Mouse (Mus musculus): ENCODE data around the gene Lcat.

Gene Lcat

GRCm38 (mm10) chr8:105942542-105942941 is 640 bp downstream of the Lcat start:
- no peak for DNase-seq

DNA sequence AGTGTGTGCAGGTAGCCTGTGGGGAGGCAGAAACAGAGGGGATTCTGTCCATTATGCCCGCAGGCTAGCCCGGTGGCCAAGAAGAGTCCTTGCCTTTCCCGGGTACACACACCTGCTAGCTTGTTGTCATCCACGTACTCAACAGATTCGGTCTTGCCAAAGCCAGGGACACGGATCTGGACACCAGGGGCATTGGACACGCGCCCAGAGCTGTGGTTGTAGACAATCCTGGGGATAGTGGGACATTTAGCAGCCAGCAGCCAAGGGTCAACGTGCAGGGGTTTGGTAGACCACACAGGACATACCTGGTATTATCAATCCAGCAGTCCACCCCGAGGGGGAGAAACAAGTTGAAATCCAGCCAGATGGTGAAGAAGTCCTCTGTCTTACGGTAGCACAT is 1.2 kb downstream of the Lcat start:
- DNase-seq = no peak

GRCm38 (mm10) chr8:105938306-105938669 is 4.9 kb downstream of the Lcat start, which contains the start of gene Psmb10:
Gene Psmb10, minus strand, starts transcription at chr8:105938444.
- peak; percentile 40 for DNase-seq

DNA sequence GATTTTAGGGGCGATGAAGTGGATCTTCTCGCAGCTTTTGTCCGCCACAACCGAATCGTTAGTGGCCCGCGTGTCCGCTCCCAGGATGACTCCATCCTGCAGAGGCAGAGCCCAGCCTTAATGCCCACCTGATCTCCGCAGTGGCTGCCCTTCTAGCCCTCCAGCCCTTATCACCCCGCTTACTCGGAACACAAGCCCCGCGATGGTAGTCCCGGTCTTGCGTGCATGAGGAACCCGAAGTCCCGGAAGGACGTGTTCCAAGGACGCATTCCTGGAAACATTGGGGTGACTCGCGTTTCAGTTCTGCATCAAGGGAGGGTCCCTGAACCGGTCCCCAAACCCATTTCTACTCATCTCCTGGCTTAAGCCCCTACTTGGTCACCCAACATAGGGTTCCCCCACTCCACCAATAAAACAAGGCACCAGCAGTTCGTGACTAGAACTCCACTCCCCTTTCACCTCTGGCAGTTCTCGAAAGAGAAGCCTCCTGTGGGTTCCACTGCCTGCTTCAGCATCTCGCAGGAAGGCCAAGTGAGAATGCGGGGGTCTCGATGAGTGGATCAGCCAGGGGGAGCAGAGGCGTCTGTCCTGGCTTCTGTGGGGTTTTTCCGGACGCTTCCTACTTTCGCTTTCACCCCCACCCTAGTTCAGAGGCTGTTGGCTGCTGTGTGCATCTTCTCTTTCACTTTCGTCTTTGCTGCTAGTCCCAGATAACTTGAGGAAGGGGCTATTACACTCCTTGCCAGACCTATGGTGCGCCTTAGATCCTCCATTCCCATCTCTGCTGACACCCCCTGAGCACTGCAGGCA is 5.5 kb downstream of the Lcat start:
- peak; percentile 54 for DNase-seq

DNA sequence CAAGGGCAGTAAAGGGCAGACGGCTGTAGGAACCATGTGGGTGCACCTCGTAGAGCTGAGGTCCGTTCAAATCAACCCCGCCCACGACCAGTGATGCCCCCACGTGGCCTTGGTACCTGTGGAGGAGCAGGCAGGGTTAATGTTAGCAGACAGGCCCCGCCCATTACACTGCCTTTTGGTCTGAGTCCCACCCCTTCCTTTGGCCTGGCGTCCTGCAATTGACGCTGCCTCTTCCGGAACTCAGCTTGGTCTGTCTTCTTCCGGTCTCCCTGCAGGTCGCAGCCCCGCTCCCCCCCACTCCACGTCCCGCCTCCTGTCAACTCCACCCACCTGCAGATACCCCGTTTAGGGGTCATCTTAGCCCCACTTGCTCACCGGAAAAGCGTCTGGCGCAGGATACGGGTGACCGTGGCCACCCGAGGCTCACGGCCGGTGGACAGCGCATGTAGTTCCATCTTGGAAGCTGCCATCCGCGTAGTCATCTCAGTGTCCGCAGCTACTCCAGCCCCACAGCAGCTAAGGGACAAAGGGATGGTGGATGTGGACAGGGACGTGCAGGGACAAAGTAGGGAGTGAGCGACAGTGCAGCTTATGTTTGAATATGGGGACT is 6.2 kb downstream of the Lcat start:
- peak; percentile 94 for DNase-seq

DNA sequence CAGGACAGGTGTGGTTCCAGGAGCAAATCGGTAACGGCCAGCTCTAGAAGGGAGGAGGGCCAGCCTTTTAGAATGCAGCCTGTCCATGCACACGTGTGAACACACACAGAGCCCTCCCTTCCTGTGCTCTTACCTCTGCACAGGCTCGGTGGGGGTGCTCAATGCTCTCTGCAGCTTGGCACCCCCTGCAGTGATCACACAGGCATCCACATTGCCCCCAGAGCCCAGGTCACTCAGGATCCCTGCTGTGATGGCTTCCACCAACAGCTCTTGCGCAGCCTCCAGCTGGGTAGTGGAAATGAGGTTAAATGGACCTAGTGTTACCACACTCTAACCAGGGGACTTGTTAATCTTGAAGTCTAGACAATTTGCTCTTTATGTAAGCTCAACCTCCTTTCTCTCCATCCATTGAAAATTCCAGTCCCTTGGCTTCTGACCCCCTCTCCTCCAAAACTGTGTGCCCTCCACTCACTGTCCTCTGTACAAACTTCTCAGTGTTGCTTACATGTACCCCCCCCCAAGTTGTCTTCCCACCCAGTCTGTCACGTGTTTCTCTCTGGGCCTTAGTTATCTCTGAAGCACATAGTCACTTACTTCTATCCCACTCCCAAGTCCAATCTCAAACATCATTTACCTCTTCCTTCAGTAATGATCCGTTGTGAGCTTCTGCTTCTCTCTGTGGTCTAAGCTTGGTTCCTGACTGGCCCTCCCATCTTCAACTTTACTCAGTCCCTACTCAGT is 7.1 kb downstream of the Lcat start:
- DNase-seq = no peak

GRCm38 (mm10) chr8:105935105-105935504 is 8.1 kb downstream of the Lcat start:
- no peak for DNase-seq

GRCm38 (mm10) chr8:105933762-105934161 is 9.4 kb downstream of the Lcat start, which contains the start of gene Ctrl:
Gene Ctrl, minus strand, starts transcription at chr8:105933862.
- DNase-seq = no peak

DNA sequence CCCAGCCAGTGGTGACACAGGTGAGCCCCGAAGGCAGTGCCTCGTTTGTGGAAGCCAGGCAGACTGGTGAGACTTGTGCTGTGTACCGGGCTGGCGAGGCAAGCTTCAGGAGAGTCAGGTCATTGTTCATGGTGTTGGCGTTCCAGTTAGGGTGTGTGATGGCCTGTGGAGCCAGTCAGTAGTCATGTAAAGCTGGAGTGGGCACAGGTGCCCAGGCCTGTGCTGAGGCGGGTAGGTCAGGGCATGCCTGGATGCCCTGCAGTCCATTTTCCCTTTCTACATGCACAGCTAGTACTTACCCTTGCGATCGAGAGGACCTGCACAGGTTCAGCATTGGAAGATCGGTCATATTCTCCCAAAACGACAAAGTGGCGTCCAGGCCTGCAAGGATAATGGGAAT is 10.7 kb downstream of the Lcat start:
- no peak for DNase-seq

- no peak for DNase-seq
These were observed 11.9 kb downstream of the Lcat start for GRCm38 (mm10) chr8:105931271-105931670.

DNA sequence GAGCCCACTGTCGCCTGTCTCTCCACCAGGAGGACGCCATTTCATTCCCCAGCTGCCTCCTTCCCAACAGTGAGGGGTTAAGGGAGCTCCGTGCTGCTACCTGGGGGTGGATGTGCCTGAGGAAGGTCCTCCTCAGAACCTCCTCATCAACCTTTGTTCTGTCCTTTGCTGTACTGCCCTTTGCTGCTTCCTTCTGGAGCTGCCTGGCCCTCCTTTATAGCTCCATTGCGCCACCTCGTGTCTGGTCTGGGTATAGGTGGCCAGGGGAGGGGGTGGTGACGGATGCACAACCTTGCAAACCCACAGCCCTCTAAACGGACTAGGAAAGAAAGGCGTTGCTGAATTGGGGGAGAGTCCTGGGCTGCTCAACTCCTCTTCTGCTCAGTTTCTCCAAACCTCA is 12.6 kb downstream of the Lcat start:
- peak; percentile 90 for DNase-seq

DNA sequence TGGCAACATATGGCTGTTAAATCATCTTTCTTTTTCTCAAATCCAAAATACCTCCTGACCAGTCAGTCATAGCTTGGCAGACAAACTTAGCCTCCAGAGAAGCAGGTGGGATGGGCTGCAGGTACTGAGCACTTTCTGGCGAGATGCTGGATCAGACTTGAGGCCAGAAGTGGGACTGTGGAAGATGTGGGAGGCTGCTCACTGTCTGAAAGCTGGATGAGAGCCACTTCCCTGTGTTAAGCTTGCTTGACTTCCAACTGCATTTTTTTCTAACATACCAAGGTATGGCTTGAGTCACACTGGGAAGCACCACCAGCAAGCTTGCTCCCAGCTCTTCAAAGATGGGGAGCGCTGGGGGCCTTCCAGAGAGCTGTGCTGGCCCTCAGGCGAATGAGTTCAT is 18.1 kb downstream of the Lcat start:
- DNase-seq = no peak

- no peak for DNase-seq
These were observed 23.8 kb downstream of the Lcat start for GRCm38 (mm10) chr8:105919390-105919789.

- no peak for DNase-seq
These were observed 42.1 kb downstream of the Lcat start for GRCm38 (mm10) chr8:105900941-105901616.

GRCm38 (mm10) chr8:105900180-105900940 is 42.8 kb downstream of the Lcat start, which contains the start of gene Pskh1:
Gene Pskh1, plus strand, starts transcription at chr8:105900441.
- peak; percentile 94 for DNase-seq

- DNase-seq = no peak
These were observed 45.2 kb downstream of the Lcat start for GRCm38 (mm10) chr8:105897801-105898480.

- peak; percentile 92 for DNase-seq
These were observed 49.8 kb downstream of the Lcat start, which contains the start of gene Nrn1l for GRCm38 (mm10) chr8:105893339-105893738. Gene Nrn1l, plus strand, starts transcription at chr8:105893567.

- peak; percentile 22 for DNase-seq
These were observed 50.8 kb downstream of the Lcat start for GRCm38 (mm10) chr8:105892432-105892831.

DNA sequence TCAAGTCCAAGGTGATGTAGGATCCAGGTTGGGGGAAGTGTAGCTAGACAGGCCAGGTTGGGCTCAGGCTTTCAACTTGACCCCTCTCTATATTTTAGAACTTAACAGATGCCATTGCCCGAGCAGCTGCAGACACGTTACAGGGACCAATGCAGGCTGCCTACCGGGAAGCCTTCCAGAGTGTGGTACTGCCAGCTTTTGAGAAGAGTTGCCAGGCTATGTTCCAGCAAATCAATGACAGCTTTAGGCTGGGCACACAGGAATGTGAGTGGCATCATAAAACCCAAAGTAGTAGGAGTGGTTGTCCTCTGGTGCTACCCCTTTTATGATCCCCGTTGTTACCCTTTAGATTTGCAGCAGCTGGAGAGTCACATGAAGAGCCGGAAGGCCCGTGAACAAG is 52.3 kb downstream of the Lcat start:
- no peak for DNase-seq

DNA sequence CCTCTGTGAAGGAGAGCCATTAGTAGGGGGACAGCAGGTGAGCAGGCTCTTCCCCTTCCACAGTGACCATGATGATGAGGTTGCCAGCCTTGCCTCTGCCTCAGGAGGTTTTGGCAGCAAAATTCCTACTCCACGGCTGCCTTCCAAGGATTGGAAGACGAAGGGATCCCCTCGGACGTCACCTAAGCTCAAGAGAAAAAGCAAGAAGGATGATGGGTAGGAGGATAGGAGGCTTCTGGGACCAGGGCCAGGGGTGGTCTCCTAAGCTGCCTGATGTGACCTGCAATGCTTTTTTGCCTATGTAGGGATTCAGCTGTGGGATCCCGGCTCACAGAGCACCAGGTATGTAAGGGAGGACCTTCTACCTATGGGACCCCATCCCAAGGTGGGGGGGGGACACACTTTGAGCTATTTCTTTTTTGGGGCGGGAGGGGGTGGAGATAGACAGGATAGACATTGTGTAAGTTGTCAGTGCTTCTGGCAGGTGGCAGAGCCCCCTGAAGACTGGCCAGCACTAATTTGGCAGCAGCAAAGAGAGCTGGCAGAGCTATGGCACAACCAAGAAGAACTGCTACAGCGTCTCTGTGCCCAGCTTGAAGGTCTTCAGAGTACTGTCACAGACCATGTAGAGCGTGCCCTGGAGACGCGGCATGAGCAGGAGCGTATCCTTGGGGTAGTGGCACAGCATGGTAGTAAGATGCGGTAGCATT is 53.3 kb downstream of the Lcat start:
- no peak for DNase-seq

Measured in lung, postnatal 10 days (tissue).